Mouse (Mus musculus): ENCODE measurements around the gene Tmem181a.
"Not testable (repeated sequence)": the region's sequence is repeated elsewhere in the genome, so short reads cannot be mapped to it uniquely, and the experiment has no call there.

Tmem181a gene

DNA sequence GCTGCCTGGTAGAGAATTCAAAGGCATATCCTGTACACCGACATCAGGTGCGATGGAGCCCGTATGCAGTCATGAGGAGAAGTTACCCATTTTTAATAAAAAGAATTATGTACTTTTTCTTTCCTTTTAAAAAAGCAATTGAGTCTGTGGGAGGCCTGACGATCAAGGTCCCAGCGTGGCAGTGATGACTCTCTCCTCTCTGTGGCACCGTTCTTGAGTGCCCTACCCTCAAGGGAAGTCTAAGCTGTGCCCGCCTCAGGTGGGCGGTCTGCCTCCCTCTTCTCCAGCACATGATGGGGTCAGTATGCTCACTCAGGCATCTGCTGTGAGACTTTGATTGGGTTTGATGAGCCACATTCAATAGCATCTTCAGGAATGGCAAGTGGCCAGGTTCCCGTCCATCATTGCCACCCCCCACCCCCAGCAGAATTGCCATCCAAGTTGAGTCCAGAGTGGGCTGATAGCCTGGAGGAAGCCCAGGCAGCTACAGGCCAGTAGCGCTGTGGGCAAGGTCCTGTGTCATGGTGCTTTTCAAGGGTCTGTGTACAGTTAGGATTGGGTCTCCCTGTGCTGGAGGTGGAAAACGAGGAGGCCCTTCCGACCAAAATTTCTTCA lies 49.1 kb downstream of the Tmem181a start:
- DNase-seq (ENCODE audit: low read depth), result not testable (repeated sequence)

GRCm38 (mm10) chr17:6306503-6306902 lies 49.8 kb downstream of the Tmem181a start:
- DNase-seq (ENCODE audit: low read depth), result not testable (repeated sequence)

GRCm38 (mm10) chr17:6311716-6312115 lies 55.1 kb downstream of the Tmem181a start:
- DNase-seq (ENCODE audit: low read depth), result not testable (repeated sequence)

DNA sequence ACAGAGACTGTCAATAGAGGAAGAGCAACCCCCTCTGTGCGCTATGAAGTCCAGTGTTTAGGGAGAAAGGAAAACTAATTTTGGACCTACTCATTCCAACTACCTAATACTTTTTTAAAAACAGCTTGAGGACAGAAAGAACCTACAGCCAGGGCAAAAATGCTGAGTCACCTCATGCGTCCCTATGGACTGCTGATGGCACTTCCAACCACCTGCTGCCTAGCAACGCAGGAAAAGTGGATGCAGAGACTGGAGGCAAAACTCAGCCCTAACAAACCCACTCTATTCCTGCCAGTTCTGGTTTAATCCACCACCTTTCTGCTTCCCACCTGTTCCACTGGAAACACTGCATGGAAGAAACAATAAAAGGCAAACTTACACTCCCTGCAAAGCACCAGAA lies 56.1 kb downstream of the Tmem181a start:
- DNase-seq (ENCODE audit: low read depth), result not testable (repeated sequence)

GRCm38 (mm10) chr17:6314493-6314892 lies 57.8 kb downstream of the Tmem181a start:
- DNase-seq (ENCODE audit: low read depth), result not testable (repeated sequence)

GRCm38 (mm10) chr17:6315706-6316105 lies 59.0 kb downstream of the Tmem181a start:
- not testable (repeated sequence) for DNase-seq (ENCODE audit: low read depth)

GRCm38 (mm10) chr17:6316379-6317126 lies 59.9 kb downstream of the Tmem181a start:
- DNase-seq (ENCODE audit: low read depth), result peak; percentile 13

DNA sequence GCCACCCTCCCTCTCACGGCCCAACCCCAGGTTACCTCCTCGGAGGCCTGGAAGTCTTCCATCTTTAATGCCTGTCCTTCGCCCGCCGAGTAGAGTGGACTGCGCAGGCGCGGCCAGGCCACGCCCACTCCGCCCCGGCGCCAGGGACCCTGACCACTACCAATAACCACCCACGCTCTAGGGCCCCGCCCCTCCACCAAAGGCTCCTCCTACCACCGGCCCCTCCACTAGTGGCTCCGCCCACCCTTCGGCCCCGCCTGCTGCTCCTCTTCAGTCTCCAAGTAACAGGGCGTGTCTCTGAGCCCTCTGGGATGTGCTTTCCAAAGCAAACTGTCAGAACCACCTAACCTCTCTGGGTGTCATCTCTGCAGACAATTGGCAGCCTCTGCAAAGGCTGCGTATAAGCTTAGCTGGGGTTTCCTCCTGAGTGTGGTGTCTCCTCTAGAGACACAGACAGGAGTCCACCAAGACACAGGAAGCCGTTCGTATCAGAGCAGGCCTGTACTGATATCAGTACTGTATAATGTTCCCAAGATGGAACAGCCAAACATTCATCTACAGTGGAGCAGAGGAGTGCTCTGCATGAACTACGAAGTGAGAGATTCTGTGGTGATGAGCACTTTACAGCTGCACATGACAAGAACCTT lies 60.8 kb downstream of the Tmem181a start, which contains the start of gene Dynlt1a:
Gene Dynlt1a (minus strand): TSS at position 162 of the 647 bp plus-strand sequence.
- peak; percentile 89 for DNase-seq (ENCODE audit: low read depth)

DNA sequence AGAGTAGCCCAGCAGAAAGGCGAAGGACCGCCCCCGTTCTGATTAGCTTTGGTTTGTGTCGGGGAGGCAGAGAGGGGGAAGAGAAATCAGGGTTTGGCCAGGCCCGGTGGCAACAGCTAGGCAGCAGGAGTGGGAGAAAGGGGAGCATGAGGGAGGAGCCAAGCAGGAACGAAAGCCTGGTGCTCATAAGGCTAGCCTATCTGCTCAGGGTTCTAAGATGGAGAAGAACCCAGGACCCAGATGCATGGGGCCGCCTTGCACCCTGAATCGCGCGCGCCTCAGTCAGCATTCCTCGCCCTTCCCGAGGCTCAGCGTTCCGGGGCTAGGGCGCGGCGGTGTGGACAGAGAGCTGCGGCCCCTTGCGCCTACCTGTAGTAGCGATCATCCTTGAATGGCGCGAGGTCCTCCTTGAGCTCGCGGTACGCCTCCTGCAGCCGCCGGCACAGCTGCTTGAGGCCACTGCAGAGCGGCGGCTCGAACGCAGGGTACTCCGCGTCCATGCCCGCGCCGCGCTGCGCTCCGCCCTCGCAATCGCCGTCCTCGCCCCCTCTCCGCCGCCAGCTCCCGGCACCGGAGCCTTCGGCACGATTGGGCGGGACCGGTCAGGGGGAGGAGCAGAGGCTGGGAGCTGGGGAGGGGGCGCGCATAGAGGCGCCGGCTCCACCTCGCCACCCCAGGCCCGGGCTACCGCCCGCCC lies 64.6 kb downstream of the Tmem181a start:
- DNase-seq (ENCODE audit: low read depth), result not testable (repeated sequence)

DNA sequence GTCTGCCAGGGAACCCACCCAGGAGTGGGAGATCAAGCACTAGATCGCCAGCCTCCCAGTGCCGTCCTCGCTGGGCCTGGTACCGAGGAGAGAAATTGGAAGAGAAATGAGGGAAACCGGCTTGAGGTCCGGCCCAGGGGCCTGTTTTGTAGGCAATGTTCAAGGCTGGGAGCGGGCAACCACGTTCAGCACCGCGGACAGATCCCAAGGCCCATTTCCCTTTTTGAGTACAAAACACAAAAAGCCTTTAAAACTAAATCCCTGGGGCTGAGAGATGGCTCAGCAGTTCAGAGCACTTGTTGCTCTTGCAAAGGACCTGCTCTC lies 65.1 kb downstream of the Tmem181a start:
- DNase-seq (ENCODE audit: low read depth), result not testable (repeated sequence)

- not testable (repeated sequence) for DNase-seq (ENCODE audit: low read depth)
Observed at GRCm38 (mm10) chr17:6325021-6325420, 68.4 kb downstream of the Tmem181a start.

GRCm38 (mm10) chr17:6325543-6325942 lies 68.9 kb downstream of the Tmem181a start:
- not testable (repeated sequence) for DNase-seq (ENCODE audit: low read depth)

DNA sequence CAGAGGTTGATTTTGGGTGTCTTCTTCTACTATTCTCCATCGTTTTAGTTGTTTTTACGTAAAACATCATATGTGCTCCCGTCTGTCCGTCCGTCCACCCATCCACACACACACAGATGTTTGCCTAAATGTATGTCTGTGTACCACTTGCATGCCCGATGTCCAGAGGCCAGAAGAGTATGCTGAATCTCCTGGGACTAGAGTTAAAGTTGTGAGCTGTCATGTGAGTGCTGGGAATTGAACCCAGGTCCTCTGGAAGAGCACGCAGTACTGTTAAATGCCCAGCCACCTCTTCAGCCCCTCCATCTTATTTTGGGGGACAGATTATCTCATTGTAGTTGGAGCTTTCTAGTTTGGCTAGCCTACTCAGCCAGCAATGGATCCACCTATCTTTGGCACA lies 70.9 kb downstream of the Tmem181a start:
- DNase-seq (ENCODE audit: low read depth), result not testable (repeated sequence)

- DNase-seq (ENCODE audit: low read depth), result not testable (repeated sequence)
Observed at GRCm38 (mm10) chr17:6328997-6329396, 72.3 kb downstream of the Tmem181a start.

- not testable (repeated sequence) for DNase-seq (ENCODE audit: low read depth)
Observed at GRCm38 (mm10) chr17:6342606-6343294, 86.1 kb downstream of the Tmem181a start.

DNA sequence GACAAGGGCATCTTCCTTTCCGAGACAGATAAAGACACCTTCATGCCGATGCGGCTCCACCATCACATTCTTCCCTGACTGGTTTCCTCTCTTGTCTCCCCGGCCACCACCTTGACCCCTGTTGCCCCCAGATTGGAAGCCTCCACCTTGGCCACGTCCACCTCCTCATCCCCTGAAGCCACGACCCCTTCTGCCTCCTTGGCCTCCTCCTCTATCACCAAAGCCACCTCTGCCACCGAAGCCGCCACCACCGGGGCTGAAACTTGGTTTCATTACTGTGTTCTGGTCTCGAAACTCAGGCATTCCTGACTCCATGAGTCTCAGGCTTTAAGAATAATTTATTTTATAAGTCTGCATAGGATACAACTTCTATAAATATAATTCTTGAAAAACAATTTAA lies 98.6 kb downstream of the Tmem181a start:
- DNase-seq (ENCODE audit: low read depth), result not testable (repeated sequence)
